Mouse (Mus musculus): Measurements from ENCODE around the gene Rpl7l1. TPM values are rescaled to one million over a fixed set of nuclear protein-coding genes. Genes with fewer than 3 reads are reported as not detected.

Rpl7l1 gene
- 93.0 and 103 TPM in 2 replicates for polyA plus RNA-seq (2015; fragmentation: Nextera tagmentation; extraction: Ambion mirVana)

GRCm38 (mm10) chr17:46782341-46783221 is at the start of gene Rpl7l1:
Gene Rpl7l1 (minus strand): TSS chr17:46782672.
- H3K4me2 ChIP-seq (ENCODE audit: low read depth, low read length): peak within 1 kb of the TSS; percentile 65
- H3K27me3 ChIP-seq (ENCODE audit: control insufficient read depth, insufficient read depth, low read length): no peaks in the 10 kb centered on the region
- WGBS: under 1% methylated on average over 44 of the region's 44 CpGs
- peak within 1 kb of the TSS; percentile 75 for H3K27ac ChIP-seq (ENCODE audit: low read length)
- peaks cover 6% of the 10 kb centered on the region; the same call in 1 of the 2 replicates for H3K4me1 ChIP-seq (ENCODE audit: control insufficient read depth, insufficient read depth, low read length)
- H3K4me3 ChIP-seq (ENCODE audit: low read length): peak within 1 kb of the TSS; percentile 64
- peak within 1 kb of the TSS; percentile 79 for H3K9ac ChIP-seq (ENCODE audit: low read length)
- peaks cover 25% of the 10 kb centered on the region for H3K36me3 ChIP-seq (ENCODE audit: control insufficient read depth, insufficient read depth)
- ATAC-seq (replicated peaks; ENCODE audit: extremely low read depth, insufficient read depth, low FRiP score): peak; percentile 94
- no peaks in the 10 kb centered on the region for H3K9me3 ChIP-seq (replicated peaks; ENCODE audit: control insufficient read depth, low read length)

GRCm38 (mm10) chr17:46829856-46830535 is 47.5 kb upstream of the Rpl7l1 start:
- Histone ChIP-seq H3K9me3 (replicated peaks; ENCODE audit: control insufficient read depth, low read length) (no peaks in the 10 kb centered on the region), H3K4me2 (ENCODE audit: low read depth, low read length) (no peak overlapping the region), H3K4me3 (ENCODE audit: low read length) (no peak overlapping the region), H3K9ac (ENCODE audit: low read length) (no peak overlapping the region), H3K4me1 (ENCODE audit: control insufficient read depth, insufficient read depth, low read length) (no peaks in the 10 kb centered on the region), H3K27ac (ENCODE audit: low read length) (peak overlapping the region; percentile 29; the same call in 1 of the 2 replicates), H3K36me3 (ENCODE audit: control insufficient read depth, insufficient read depth) (peaks cover 27% of the 10 kb centered on the region), H3K27me3 (ENCODE audit: control insufficient read depth, insufficient read depth, low read length) (no peaks in the 10 kb centered on the region)
- 79% methylated on average over 11 of the region's 11 CpGs for WGBS
- no peak for ATAC-seq (replicated peaks; ENCODE audit: extremely low read depth, insufficient read depth, low FRiP score)

- H3K4me1 ChIP-seq (ENCODE audit: control insufficient read depth, insufficient read depth, low read length): no peaks in the 10 kb centered on the region
- H3K4me2 ChIP-seq (ENCODE audit: low read depth, low read length): no peak overlapping the region
- peaks cover 38% of the 10 kb centered on the region for H3K36me3 ChIP-seq (ENCODE audit: control insufficient read depth, insufficient read depth)
- H3K9ac ChIP-seq (ENCODE audit: low read length): no peak overlapping the region
- no peak for ATAC-seq (replicated peaks; ENCODE audit: extremely low read depth, insufficient read depth, low FRiP score)
- H3K9me3 ChIP-seq (replicated peaks; ENCODE audit: control insufficient read depth, low read length): no peaks in the 10 kb centered on the region
- WGBS: 80% methylated on average over 3 of the region's 3 CpGs
- H3K27me3 ChIP-seq (ENCODE audit: control insufficient read depth, insufficient read depth, low read length): no peaks in the 10 kb centered on the region
- no peak overlapping the region; the same call in 1 of the 2 replicates for H3K27ac ChIP-seq (ENCODE audit: low read length)
- H3K4me3 ChIP-seq (ENCODE audit: low read length): no peak overlapping the region
These were observed 46.5 kb upstream of the Rpl7l1 start for GRCm38 (mm10) chr17:46828935-46829334.

- Histone ChIP-seq H3K27me3 (ENCODE audit: control insufficient read depth, insufficient read depth, low read length) (no peaks in the 10 kb centered on the region), H3K9me3 (replicated peaks; ENCODE audit: control insufficient read depth, low read length) (no peaks in the 10 kb centered on the region), H3K4me3 (ENCODE audit: low read length) (no peak overlapping the region), H3K9ac (ENCODE audit: low read length) (no peak overlapping the region), H3K36me3 (ENCODE audit: control insufficient read depth, insufficient read depth) (peaks cover 38% of the 10 kb centered on the region), H3K4me2 (ENCODE audit: low read depth, low read length) (no peak overlapping the region), H3K4me1 (ENCODE audit: control insufficient read depth, insufficient read depth, low read length) (no peaks in the 10 kb centered on the region), H3K27ac (ENCODE audit: low read length) (no peak overlapping the region)
- 95% methylated on average over 8 of the region's 8 CpGs for whole genome bisulfite sequencing
- no peak for ATAC-seq (replicated peaks; ENCODE audit: extremely low read depth, insufficient read depth, low FRiP score)
These were observed 40.6 kb upstream of the Rpl7l1 start for GRCm38 (mm10) chr17:46823091-46823490.

GRCm38 (mm10) chr17:46820628-46821027 is 38.2 kb upstream of the Rpl7l1 start:
- Histone ChIP-seq H3K4me3 (ENCODE audit: low read length) (no peak overlapping the region), H3K4me2 (ENCODE audit: low read depth, low read length) (no peak overlapping the region), H3K4me1 (ENCODE audit: control insufficient read depth, insufficient read depth, low read length) (no peaks in the 10 kb centered on the region), H3K9me3 (replicated peaks; ENCODE audit: control insufficient read depth, low read length) (no peaks in the 10 kb centered on the region), H3K9ac (ENCODE audit: low read length) (no peak overlapping the region), H3K27me3 (ENCODE audit: control insufficient read depth, insufficient read depth, low read length) (no peaks in the 10 kb centered on the region), H3K36me3 (ENCODE audit: control insufficient read depth, insufficient read depth) (peaks cover 28% of the 10 kb centered on the region), H3K27ac (ENCODE audit: low read length) (no peak overlapping the region)
- ATAC-seq (replicated peaks; ENCODE audit: extremely low read depth, insufficient read depth, low FRiP score): no peak
- 92% methylated on average over 7 of the region's 7 CpGs for WGBS

- Histone ChIP-seq H3K9ac (ENCODE audit: low read length) (no peak overlapping the region), H3K4me1 (ENCODE audit: control insufficient read depth, insufficient read depth, low read length) (no peaks in the 10 kb centered on the region), H3K27me3 (ENCODE audit: control insufficient read depth, insufficient read depth, low read length) (no peaks in the 10 kb centered on the region), H3K27ac (ENCODE audit: low read length) (no peak overlapping the region), H3K4me3 (ENCODE audit: low read length) (no peak overlapping the region), H3K36me3 (ENCODE audit: control insufficient read depth, insufficient read depth) (peaks cover 16% of the 10 kb centered on the region), H3K4me2 (ENCODE audit: low read depth, low read length) (no peak overlapping the region), H3K9me3 (replicated peaks; ENCODE audit: control insufficient read depth, low read length) (no peaks in the 10 kb centered on the region)
- 89% methylated on average over 12 of the region's 12 CpGs for WGBS
- ATAC-seq (replicated peaks; ENCODE audit: extremely low read depth, insufficient read depth, low FRiP score): no peak
These were observed 35.3 kb upstream of the Rpl7l1 start for GRCm38 (mm10) chr17:46817734-46818158.

GRCm38 (mm10) chr17:46816306-46816705 is 33.8 kb upstream of the Rpl7l1 start:
- 81% methylated on average over 13 of the region's 13 CpGs for WGBS
- Histone ChIP-seq H3K9me3 (replicated peaks; ENCODE audit: control insufficient read depth, low read length) (no peaks in the 10 kb centered on the region), H3K27ac (ENCODE audit: low read length) (no peak overlapping the region), H3K4me1 (ENCODE audit: control insufficient read depth, insufficient read depth, low read length) (no peaks in the 10 kb centered on the region), H3K9ac (ENCODE audit: low read length) (no peak overlapping the region), H3K4me3 (ENCODE audit: low read length) (no peak overlapping the region), H3K27me3 (ENCODE audit: control insufficient read depth, insufficient read depth, low read length) (no peaks in the 10 kb centered on the region), H3K36me3 (ENCODE audit: control insufficient read depth, insufficient read depth) (peaks cover 12% of the 10 kb centered on the region), H3K4me2 (ENCODE audit: low read depth, low read length) (no peak overlapping the region)
- no peak for ATAC-seq (replicated peaks; ENCODE audit: extremely low read depth, insufficient read depth, low FRiP score)

GRCm38 (mm10) chr17:46814497-46814896 is 32.0 kb upstream of the Rpl7l1 start:
- Histone ChIP-seq H3K4me1 (ENCODE audit: control insufficient read depth, insufficient read depth, low read length) (no peaks in the 10 kb centered on the region), H3K27me3 (ENCODE audit: control insufficient read depth, insufficient read depth, low read length) (no peaks in the 10 kb centered on the region), H3K27ac (ENCODE audit: low read length) (no peak overlapping the region), H3K36me3 (ENCODE audit: control insufficient read depth, insufficient read depth) (peaks cover 10% of the 10 kb centered on the region), H3K4me3 (ENCODE audit: low read length) (no peak overlapping the region), H3K9ac (ENCODE audit: low read length) (no peak overlapping the region), H3K9me3 (replicated peaks; ENCODE audit: control insufficient read depth, low read length) (no peaks in the 10 kb centered on the region), H3K4me2 (ENCODE audit: low read depth, low read length) (no peak overlapping the region)
- no peak for ATAC-seq (replicated peaks; ENCODE audit: extremely low read depth, insufficient read depth, low FRiP score)
- WGBS: 88% methylated on average over 6 of the region's 6 CpGs

- H3K36me3 ChIP-seq (ENCODE audit: control insufficient read depth, insufficient read depth): peaks cover 10% of the 10 kb centered on the region
- H3K9me3 ChIP-seq (replicated peaks; ENCODE audit: control insufficient read depth, low read length): no peaks in the 10 kb centered on the region
- WGBS: 72% methylated on average over 8 of the region's 8 CpGs
These were observed 31.2 kb upstream of the Rpl7l1 start for GRCm38 (mm10) chr17:46813637-46814036.

More at GRCm38 (mm10) chr17:46813637-46814036, 31.2 kb upstream of the Rpl7l1 start:
- Histone ChIP-seq H3K9ac (ENCODE audit: low read length) (no peak overlapping the region), H3K27ac (ENCODE audit: low read length) (no peak overlapping the region), H3K4me3 (ENCODE audit: low read length) (no peak overlapping the region), H3K4me1 (ENCODE audit: control insufficient read depth, insufficient read depth, low read length) (0 out of 2 replicates have a peak, but pooled peaks cover 2% of the 10 kb centered on the region), H3K27me3 (ENCODE audit: control insufficient read depth, insufficient read depth, low read length) (no peaks in the 10 kb centered on the region), H3K4me2 (ENCODE audit: low read depth, low read length) (no peak overlapping the region)
- ATAC-seq (replicated peaks; ENCODE audit: extremely low read depth, insufficient read depth, low FRiP score): no peak
